ENCODE assay signal across 11 mouse cellular contexts in the genomic region with DNA sequence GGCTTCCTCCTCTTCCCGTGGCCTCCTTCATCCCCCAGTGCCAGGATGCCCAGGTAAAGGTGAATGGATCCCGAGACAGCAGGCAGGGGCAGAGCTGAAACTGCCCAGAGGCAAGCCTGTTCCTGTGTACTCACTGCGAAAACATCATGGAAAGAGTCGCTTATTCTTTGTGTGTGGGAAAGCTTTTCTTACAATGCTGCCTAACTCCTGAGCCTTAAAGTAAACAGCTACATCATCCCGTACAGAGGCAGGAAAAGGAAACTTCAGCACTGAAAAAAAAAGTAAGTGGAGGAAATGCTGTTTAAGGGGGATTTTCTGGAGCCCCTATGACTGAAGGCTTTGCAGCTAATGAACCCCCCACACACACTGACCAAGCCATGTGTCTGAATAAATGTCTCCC. TPM values are rescaled to one million over a fixed set of nuclear protein-coding genes. Genes with fewer than 3 reads are reported as not detected.
A peak's percentile ranks its signal among the peaks of the same experiment; 100 is the strongest.
DNase-seq lines count a peak whose midpoint lies in the region; ATAC-seq and TF ChIP-seq lines count a peak whose summit lies in the region.
"Had no signal": no experiment of that assay in that cellular context is flagged by ENCODE, and none has a peak within 500 bp of the region (broad histone marks: within the 10 kb centered on the region; RNA-seq: fewer than 3 reads in every experiment).

No protein-coding gene starts in this region.

- H3K36me3 ChIP-seq in heart, embryonic 10.5 days: peaks cover 2% of the 10 kb centered on the region
- H3K36me3 ChIP-seq in kidney, embryonic 16.5 days (ENCODE audit: insufficient read depth, low read length): no peaks in the 10 kb centered on the region
- no peaks in the 10 kb centered on the region for H3K36me3 ChIP-seq in testis, adult 2 months (ENCODE audit: control insufficient read depth, insufficient read depth, low read length)

- no peak for ATAC-seq in kidney, embryonic 16.5 days (ENCODE audit: low FRiP score, low TSS enrichment)
- ATAC-seq in erythroblast, adult 5-6 weeks (replicated peaks; ENCODE audit: low FRiP score, poor library complexity, severe bottlenecking): no peak

- H3K4me1 ChIP-seq in heart, embryonic 10.5 days: peaks cover 22% of the 10 kb centered on the region
- peaks cover 20% of the 10 kb centered on the region for H3K4me1 ChIP-seq in kidney, embryonic 16.5 days (ENCODE audit: insufficient read depth, low read length)
- H3K4me1 ChIP-seq in testis, adult 2 months (ENCODE audit: control insufficient read depth, insufficient read depth, low read length): peaks cover 14% of the 10 kb centered on the region

- peak overlapping the region; percentile 63 for H3K27ac ChIP-seq in heart, embryonic 10.5 days
- H3K27ac ChIP-seq in kidney, embryonic 16.5 days (ENCODE audit: low read length): peak overlapping the region; percentile 82
- no peak overlapping the region; the same call in 1 of the 2 replicates for H3K27ac ChIP-seq in testis, adult 2 months (ENCODE audit: control insufficient read depth, insufficient read depth, low read depth, low read length)

- no peak for TF ChIP-seq CTCF in testis, adult 2 months (IDR thresholded peaks at IDR 0.05; ENCODE audit: control insufficient read depth, insufficient read depth, insufficient replicate concordance, low read depth, low read length)

- H3K27me3 ChIP-seq in heart, embryonic 10.5 days (ENCODE audit: insufficient read depth, poor library complexity, severe bottlenecking): no peaks in the 10 kb centered on the region
- H3K27me3 ChIP-seq in kidney, embryonic 16.5 days (ENCODE audit: insufficient read depth, low read length): no peaks in the 10 kb centered on the region
- H3K27me3 ChIP-seq in testis, adult 2 months (ENCODE audit: control insufficient read depth, insufficient read depth, low read length): no peaks in the 10 kb centered on the region

- 67% methylated on average over 5 of the region's 5 CpGs for WGBS in heart, embryonic 10.5 days
- 58% methylated on average over 5 of the region's 5 CpGs for WGBS in kidney, embryonic 16.5 days

- no peak for TF ChIP-seq POLR2A in testis, adult 2 months (IDR thresholded peaks at IDR 0.05; ENCODE audit: control insufficient read depth, low read depth, low read length)

- no peak for DNase-seq in heart, embryonic 10.5 days (ENCODE audit: low spot score)
- no peak for DNase-seq in heart, adult 11 months
- no peak for DNase-seq in kidney, postnatal 25 days
- no peak for DNase-seq in testis, postnatal 14 days (ENCODE audit: low spot score)
- no peak for DNase-seq in cerebellum, adult 9-10 months
- DNase-seq: cerebellum, adult 11-12 months had no signal

- H3K4me2 ChIP-seq in kidney, embryonic 16.5 days (replicated peaks; ENCODE audit: low read depth, low read length): 0 out of 2 replicates have a peak overlapping the region, but pooled peaks have one; percentile 0

- no peaks in the 10 kb centered on the region for H3K9me3 ChIP-seq in heart, embryonic 10.5 days
- no peaks in the 10 kb centered on the region for H3K9me3 ChIP-seq in kidney, embryonic 16.5 days (ENCODE audit: low read length)

- peak overlapping the region; percentile 47; the same call in 1 of the 2 replicates for H3K9ac ChIP-seq in kidney, embryonic 16.5 days (replicated peaks; ENCODE audit: low read length)

- H3K4me3 ChIP-seq in heart, embryonic 10.5 days: no peak overlapping the region
- H3K4me3 ChIP-seq in kidney, embryonic 16.5 days (ENCODE audit: low read length): no peak overlapping the region
- peak overlapping the region; percentile 61 for H3K4me3 ChIP-seq in testis, adult 2 months (ENCODE audit: control insufficient read depth, low read depth, low read length)

RNA-seq across cellular contexts. Expression of a gene that starts 1.8 kb away (rescaled TPM):
- 0.38 and 0.44 TPM in 2 replicates for polyA plus RNA-seq in heart, embryonic 10.5 days (2016; fragmentation: Nextera tagmentation; extraction: Ambion mirVana)
- polyA plus RNA-seq in kidney, embryonic 16.5 days (2015; fragmentation: Nextera tagmentation; extraction: Ambion mirVana): 0.25 and 0.50 TPM in 2 replicates
- 5.3 and 5.4 TPM in 2 replicates for polyA plus RNA-seq in testis, adult 2 months (2012; rRNA removed)
- not detected in 2 replicates for total RNA-seq in erythroblast, adult 5-6 weeks (2015; ENCODE audit: low replicate concordance)
- not detected in 2 replicates for total RNA-seq in erythroblast, adult 5-6 weeks (2017; ENCODE audit: low replicate concordance)
- total RNA-seq: adrenal gland, postnatal 14 days; left cerebral cortex, adult 18-20 months had no signal
